ENCODE assay signal across 13 mouse cellular contexts in the genomic region with DNA sequence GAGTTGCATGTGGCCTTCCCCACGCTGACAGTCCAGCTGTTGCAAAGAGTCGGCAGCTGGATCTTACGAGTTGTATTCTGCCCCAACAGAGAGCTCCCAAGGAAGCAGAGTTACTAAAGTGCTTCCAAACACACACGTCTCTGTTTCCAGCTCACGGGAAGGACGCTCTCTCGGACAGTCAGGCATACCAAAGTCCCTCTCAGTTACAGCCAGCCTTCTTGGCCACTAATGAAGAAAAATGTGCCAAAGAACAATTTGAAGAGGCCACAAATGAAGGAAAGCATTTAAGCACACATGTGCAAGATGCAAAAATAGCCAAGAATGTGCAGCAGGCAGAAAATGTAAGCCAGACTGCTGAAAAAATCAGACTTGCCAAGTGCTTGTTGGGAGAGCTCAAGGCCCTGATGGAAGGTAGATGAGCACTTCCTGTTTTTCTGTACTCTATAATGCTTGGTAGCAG. TPM values are rescaled to one million over a fixed set of nuclear protein-coding genes. Genes with fewer than 3 reads are reported as not detected.
DNase-seq lines count a peak whose midpoint lies in the region; ATAC-seq and TF ChIP-seq lines count a peak whose summit lies in the region.
"Had no signal": no experiment of that assay in that cellular context is flagged by ENCODE, and none has a peak within 500 bp of the region (broad histone marks: within the 10 kb centered on the region; RNA-seq: fewer than 3 reads in every experiment).

No protein-coding gene starts in this region.

- TF ChIP-seq EP300 in MEL (IDR thresholded peaks at IDR 0.05; ENCODE audit: low read depth in 1 of 2, low read length in 2 of 2): no peak
- TF ChIP-seq EP300 in lung, postnatal 0 days (IDR thresholded peaks at IDR 0.05): no peak

- H3K9me3 ChIP-seq in heart, embryonic 11.5 days (replicated peaks; ENCODE audit: control insufficient read depth, low read length): no peaks in the 10 kb centered on the region
- no peaks in the 10 kb centered on the region for H3K9me3 ChIP-seq in MEL (replicated peaks; ENCODE audit: insufficient read depth, low read length)
- H3K9me3 ChIP-seq in lung, postnatal 0 days (ENCODE audit: low read length): no peaks in the 10 kb centered on the region
- no peaks in the 10 kb centered on the region for H3K9me3 ChIP-seq in forebrain, embryonic 10.5 days
- H3K9me3 ChIP-seq: liver, embryonic 13.5 days had no signal

- no peak overlapping the region for H3K4me2 ChIP-seq in heart, embryonic 11.5 days
- H3K4me2 ChIP-seq in lung, postnatal 0 days (replicated peaks; ENCODE audit: low read depth, low read length): no peak overlapping the region
- H3K4me2 ChIP-seq: liver, embryonic 13.5 days had no signal

- no peaks in the 10 kb centered on the region for H3K27me3 ChIP-seq in heart, embryonic 11.5 days (ENCODE audit: control insufficient read depth, insufficient read depth, low read length)
- H3K27me3 ChIP-seq in MEL (ENCODE audit: control insufficient read depth in 1 of 2, insufficient read depth in 2 of 2, low read length in 2 of 2): no peaks in the 10 kb centered on the region
- H3K27me3 ChIP-seq in lung, postnatal 0 days (replicated peaks; ENCODE audit: insufficient read depth, low read length): no peaks in the 10 kb centered on the region
- no peaks in the 10 kb centered on the region for H3K27me3 ChIP-seq in forebrain, embryonic 10.5 days (ENCODE audit: poor library complexity, severe bottlenecking)
- H3K27me3 ChIP-seq: liver, embryonic 13.5 days had no signal

- no peaks in the 10 kb centered on the region for H3K79me2 ChIP-seq in MEL (ENCODE audit: control insufficient read depth, insufficient read depth, low read length, poor library complexity)

- WGBS in heart, embryonic 11.5 days (ENCODE audit: insufficient replicate concordance): 77% methylated on average over 7 of the region's 7 CpGs
- 54% methylated on average over 7 of the region's 7 CpGs for WGBS in lung, postnatal 0 days
- 91% methylated on average over 7 of the region's 7 CpGs for WGBS in forebrain, embryonic 10.5 days

- H3K4me3 ChIP-seq in heart, embryonic 11.5 days (ENCODE audit: low read depth, low read length): no peak overlapping the region
- no peak overlapping the region for H3K4me3 ChIP-seq in MEL (ENCODE audit: control insufficient read depth in 1 of 2, insufficient read depth in 1 of 2, low read depth in 2 of 2, low read length in 2 of 2)
- H3K4me3 ChIP-seq in lung, postnatal 0 days (ENCODE audit: low read depth, low read length): no peak overlapping the region
- H3K4me3 ChIP-seq in forebrain, embryonic 10.5 days: no peak overlapping the region
- H3K4me3 ChIP-seq: liver, embryonic 13.5 days; myocyte had no signal

- TF ChIP-seq POLR2A in MEL (IDR thresholded peaks at IDR 0.05; ENCODE audit: control insufficient read depth in 1 of 2, insufficient read depth in 1 of 2, low read depth in 1 of 2, low read length in 2 of 2, poor library complexity in 1 of 2): no peak

- H3K9ac ChIP-seq in heart, embryonic 11.5 days (ENCODE audit: low read depth, low read length): no peak overlapping the region
- no peak overlapping the region for H3K9ac ChIP-seq in MEL (ENCODE audit: control insufficient read depth, low read depth, low read length, poor library complexity, severe bottlenecking)
- no peak overlapping the region for H3K9ac ChIP-seq in lung, postnatal 0 days (replicated peaks; ENCODE audit: low read depth)
- H3K9ac ChIP-seq: liver, embryonic 13.5 days had no signal

- H3K36me3 ChIP-seq in heart, embryonic 11.5 days (ENCODE audit: control insufficient read depth, insufficient read depth, low read length): peaks cover 17% of the 10 kb centered on the region
- peaks cover 0 to 8% of the 10 kb centered on the region in 2 experiments; a peak in 2 of 4 replicates for H3K36me3 ChIP-seq in MEL (ENCODE audit: control insufficient read depth in 1 of 2, insufficient read depth in 2 of 2, low read length in 2 of 2)
- H3K36me3 ChIP-seq in lung, postnatal 0 days (ENCODE audit: insufficient read depth, low read length): no peaks in the 10 kb centered on the region
- peaks cover 83% of the 10 kb centered on the region for H3K36me3 ChIP-seq in forebrain, embryonic 10.5 days (replicated peaks)

- TF ChIP-seq CTCF in MEL (IDR thresholded peaks at IDR 0.05 in 2 of 3, conservative IDR thresholded peaks at IDR 0.05 in 1 of 3; ENCODE audit: control insufficient read depth in 1 of 3, insufficient read depth in 1 of 3, low read depth in 2 of 3, low read length in 3 of 3, poor library complexity in 1 of 3, severe bottlenecking in 1 of 3): no peak
- TF ChIP-seq CTCF in lung, postnatal 0 days (IDR thresholded peaks at IDR 0.05): no peak

- peak; percentile 44 to 49 for DNase-seq in heart, adult 18-20 months
- peak; percentile 11 for DNase-seq in MEL (ENCODE audit: low read depth, low spot score)
- DNase-seq in heart, adult 8-10 months (ENCODE audit: low spot score): peak; percentile 27
- DNase-seq in lung, postnatal 0 days (ENCODE audit: low spot score): peak; percentile 76
- DNase-seq in urinary bladder, postnatal 36 days (ENCODE audit: low spot score in 2 of 2): no peak
- DNase-seq in forebrain, embryonic 10.5 days (ENCODE audit: extremely low spot score, low spot score): no peak
- DNase-seq: liver, embryonic 13.5 days; spleen, adult 18-20 months had no signal

- no peak overlapping the region for H3K27ac ChIP-seq in heart, embryonic 11.5 days (ENCODE audit: low read depth, low read length)
- H3K27ac ChIP-seq in MEL (ENCODE audit: control insufficient read depth, low read depth, low read length): no peak overlapping the region
- H3K27ac ChIP-seq in lung, postnatal 0 days (ENCODE audit: low read length): peak overlapping the region; percentile 81
- no peak overlapping the region for H3K27ac ChIP-seq in forebrain, embryonic 10.5 days
- H3K27ac ChIP-seq: liver, embryonic 13.5 days had no signal

- no peaks in the 10 kb centered on the region for H3K4me1 ChIP-seq in heart, embryonic 11.5 days (ENCODE audit: control insufficient read depth, insufficient read depth, low read length)
- H3K4me1 ChIP-seq in MEL (ENCODE audit: control insufficient read depth in 1 of 2, insufficient read depth in 2 of 2, low read length in 2 of 2): no peaks in the 10 kb centered on the region
- H3K4me1 ChIP-seq in lung, postnatal 0 days (ENCODE audit: insufficient read depth, low read depth, low read length): no peaks in the 10 kb centered on the region
- H3K4me1 ChIP-seq in forebrain, embryonic 10.5 days: no peaks in the 10 kb centered on the region
- H3K4me1 ChIP-seq: liver, embryonic 13.5 days had no signal

- no peak for ATAC-seq in heart, embryonic 11.5 days (replicated peaks; ENCODE audit: insufficient number of reproducible peaks, low FRiP score, low TSS enrichment)
- peak; percentile 77 for ATAC-seq in lung, postnatal 0 days
- no peak for ATAC-seq in megakaryocyte-erythroid progenitor cell, adult 5-6 weeks (replicated peaks; ENCODE audit: low FRiP score, low TSS enrichment, poor library complexity, severe bottlenecking)

- no peak for TF ChIP-seq RAD21 in MEL (IDR thresholded peaks at IDR 0.05; ENCODE audit: low read depth, low read length)

TF ChIP-seq in MEL, 35 proteins besides CTCF, POLR2A, EP300 and RAD21 (continues in another document):
- TF ChIP-seq MAX (IDR thresholded peaks at IDR 0.05; ENCODE audit: low read length): no peak
- TF ChIP-seq MAZ (IDR thresholded peaks at IDR 0.05; ENCODE audit: low read depth, low read length): no peak
- TF ChIP-seq UBTF (IDR thresholded peaks at IDR 0.05; ENCODE audit: borderline replicate concordance, insufficient read depth, low read depth, low read length): no peak
- no peak for TF ChIP-seq ETS1 (IDR thresholded peaks at IDR 0.05; ENCODE audit: low read depth, low read length)
- TF ChIP-seq JUND (IDR thresholded peaks at IDR 0.05; ENCODE audit: low read depth, low read length): no peak
- TF ChIP-seq E2F4 (IDR thresholded peaks at IDR 0.05; ENCODE audit: borderline replicate concordance, low read depth, low read length): no peak

RNA-seq across cellular contexts. Expression of a gene that starts 16.1 kb away (rescaled TPM):
- total RNA-seq in heart, adult 18-20 months (2021): 1 to 10 TPM; 2.3 to 2.6 TPM
- polyA plus RNA-seq in heart, embryonic 11.5 days (2014; fragmentation: Nextera tagmentation; extraction: Ambion mirVana): 9.4 and 9.5 TPM in 2 replicates
- total RNA-seq in MEL (2012; rRNA removed): 5.8 and 6.5 TPM in 2 replicates
- 1 to 10 TPM in 1 of 2 experiments, not detected in 1; 8.2 TPM for polyA plus RNA-seq in MEL (2012; ENCODE audit: insufficient read depth in 1 of 2, insufficient read length in 2 of 2, low read depth in 1 of 2, low replicate concordance in 2 of 2, missing spikeins in 1 of 2)
- total RNA-seq in heart, adult 8-10 months (2022): 1 to 10 TPM; 1.9 to 3.1 (median 2.4) TPM
- 2.7 and 2.9 TPM in 2 replicates for polyA plus RNA-seq in lung, postnatal 0 days (2015; fragmentation: Nextera tagmentation; extraction: Ambion mirVana)
- 18.9 and 21.8 TPM in 2 replicates for total RNA-seq in megakaryocyte-erythroid progenitor cell, adult 5-6 weeks (2014; fragmentation: Nextera tagmentation)
- total RNA-seq in megakaryocyte-erythroid progenitor cell, adult 5-6 weeks (2017): 9.9 and 17.1 TPM in 2 replicates
- polyA plus RNA-seq in forebrain, embryonic 10.5 days (2016; fragmentation: Nextera tagmentation; extraction: Ambion mirVana): 11.5 and 12.2 TPM in 2 replicates

RNA-seq across cellular contexts. Expression of a gene that starts 38.5 kb away (rescaled TPM):
- 10 to 100 TPM; 34.0 to 36.3 TPM for total RNA-seq in heart, adult 18-20 months (2021)
- polyA plus RNA-seq in heart, embryonic 11.5 days (2014; fragmentation: Nextera tagmentation; extraction: Ambion mirVana): 4.3 TPM in 2 replicates
- not detected in 2 replicates for total RNA-seq in MEL (2012; rRNA removed)
- not detected for polyA plus RNA-seq in MEL (2012; ENCODE audit: insufficient read depth in 1 of 2, insufficient read length in 2 of 2, low read depth in 1 of 2, low replicate concordance in 2 of 2, missing spikeins in 1 of 2)
- total RNA-seq in heart, adult 8-10 months (2022): 10 to 100 TPM; 25.5 to 32.9 (median 31.7) TPM
- polyA plus RNA-seq in lung, postnatal 0 days (2015; fragmentation: Nextera tagmentation; extraction: Ambion mirVana): 55.7 and 72.3 TPM in 2 replicates
- total RNA-seq in megakaryocyte-erythroid progenitor cell, adult 5-6 weeks (2014; fragmentation: Nextera tagmentation): 2.3 and 2.4 TPM in 2 replicates
- 0.84 and 1.6 TPM in 2 replicates for total RNA-seq in megakaryocyte-erythroid progenitor cell, adult 5-6 weeks (2017)
- 3.8 and 5.1 TPM in 2 replicates for polyA plus RNA-seq in forebrain, embryonic 10.5 days (2016; fragmentation: Nextera tagmentation; extraction: Ambion mirVana)

RNA-seq across cellular contexts. Expression of a gene that starts 56.8 kb away (rescaled TPM):
- total RNA-seq in heart, adult 18-20 months (2021): not detected
- 0.44 and 0.56 TPM in 2 replicates for polyA plus RNA-seq in heart, embryonic 11.5 days (2014; fragmentation: Nextera tagmentation; extraction: Ambion mirVana)
- total RNA-seq in MEL (2012; rRNA removed): not detected in 2 replicates
- not detected for polyA plus RNA-seq in MEL (2012; ENCODE audit: insufficient read depth in 1 of 2, insufficient read length in 2 of 2, low read depth in 1 of 2, low replicate concordance in 2 of 2, missing spikeins in 1 of 2)
- total RNA-seq in heart, adult 8-10 months (2022): not detected
- not detected in 2 replicates for polyA plus RNA-seq in lung, postnatal 0 days (2015; fragmentation: Nextera tagmentation; extraction: Ambion mirVana)
- not detected in 2 replicates for total RNA-seq in megakaryocyte-erythroid progenitor cell, adult 5-6 weeks (2014; fragmentation: Nextera tagmentation)
- total RNA-seq in megakaryocyte-erythroid progenitor cell, adult 5-6 weeks (2017): not detected in 2 replicates
- polyA plus RNA-seq in forebrain, embryonic 10.5 days (2016; fragmentation: Nextera tagmentation; extraction: Ambion mirVana): not detected in 2 replicates
- polyA plus RNA-seq: C2C12; embryonic facial prominence, embryonic 11.5 days; liver, embryonic 13.5 days; myocyte had no signal

Comparison
In these comparisons a context has a peak if more than half of its experiments do, and no peak if none do; other contexts are left out.
1. DNase-seq: peak in heart, adult 18-20 months (2 of 2), MEL (single experiment), heart, adult 8-10 months (single experiment) and lung, postnatal 0 days (single experiment); none in urinary bladder, postnatal 36 days (0 of 2) and forebrain, embryonic 10.5 days (single experiment).
2. RNA of a gene that starts 38.5 kb away (total RNA-seq): 34.0 to 36.3 TPM in heart, adult 18-20 months and 25.5 to 32.9 TPM in heart, adult 8-10 months; 0.84 to 2.4 TPM in megakaryocyte-erythroid progenitor cell, adult 5-6 weeks and not detected in MEL; every median in the first group is over 4 times any median in the second.